14 mouse cellular contexts compared by ENCODE assay signal in genomic region chr5:148661120-148661519, GRCm38 (mm10).
DNase-seq lines count a peak whose midpoint lies in the region; ATAC-seq and TF ChIP-seq lines count a peak whose summit lies in the region.
"Had no signal": no experiment of that assay in that cellular context is flagged by ENCODE, and none has a peak within 500 bp of the region (broad histone marks: within the 10 kb centered on the region; RNA-seq: fewer than 3 reads in every experiment).

No protein-coding gene starts in this region.

- ATAC-seq in stomach, postnatal 0 days (ENCODE audit: low FRiP score, low TSS enrichment): no peak

- H3K27ac ChIP-seq in kidney, adult 2 months (ENCODE audit: insufficient read depth, low read depth, low read length): no peak overlapping the region
- H3K27ac ChIP-seq in MEL (ENCODE audit: control insufficient read depth, low read depth, low read length): no peak overlapping the region
- no peak overlapping the region for H3K27ac ChIP-seq in stomach, postnatal 0 days (replicated peaks)
- H3K27ac ChIP-seq: hindbrain, embryonic 12.5 days; neural tube, embryonic 13.5 days had no signal

- no peak overlapping the region for H3K9ac ChIP-seq in MEL (ENCODE audit: control insufficient read depth, low read depth, low read length, poor library complexity, severe bottlenecking)
- H3K9ac ChIP-seq in stomach, postnatal 0 days (ENCODE audit: low read length): no peak overlapping the region
- H3K9ac ChIP-seq: hindbrain, embryonic 12.5 days; neural tube, embryonic 13.5 days had no signal

- H3K4me2 ChIP-seq in stomach, postnatal 0 days (replicated peaks; ENCODE audit: low read depth): no peak overlapping the region
- H3K4me2 ChIP-seq: hindbrain, embryonic 12.5 days; midbrain, embryonic 11.5 days; neural tube, embryonic 13.5 days had no signal

- DNase-seq in kidney, adult 2 months: no peak
- DNase-seq in kidney, postnatal 10 days: no peak
- DNase-seq in thymus, postnatal 14 days: peak; percentile 14
- DNase-seq in thymus, postnatal 10 days (ENCODE audit: low spot score in 2 of 2): no peak
- DNase-seq in MEL (ENCODE audit: low read depth, low spot score): peak; percentile 40
- DNase-seq in stomach, postnatal 0 days (ENCODE audit: low spot score): no peak
- DNase-seq in urinary bladder, postnatal 14 days (ENCODE audit: low spot score): no peak
- no peak for DNase-seq in urinary bladder, adult 18-20 months (ENCODE audit: low spot score in 2 of 2)
- DNase-seq: heart, adult 18-20 months; kidney, postnatal 14 days; right cerebral cortex, postnatal 14 days had no signal

- 0 out of 2 replicates have a peak, but pooled peaks have one; percentile 14 for TF ChIP-seq CTCF in kidney, adult 2 months (conservative IDR thresholded peaks at IDR 0.05; ENCODE audit: insufficient read depth, insufficient read length, low read depth, low read length)
- peak; percentile 59 to 74 (median 61) for TF ChIP-seq CTCF in MEL (IDR thresholded peaks at IDR 0.05 in 2 of 3, conservative IDR thresholded peaks at IDR 0.05 in 1 of 3; ENCODE audit: control insufficient read depth in 1 of 3, insufficient read depth in 1 of 3, low read depth in 2 of 3, low read length in 3 of 3, poor library complexity in 1 of 3, severe bottlenecking in 1 of 3)
- peak; percentile 55 for TF ChIP-seq CTCF in stomach, postnatal 0 days (IDR thresholded peaks at IDR 0.05; ENCODE audit: low read depth)

- no peak overlapping the region for H3K4me3 ChIP-seq in kidney, adult 2 months (ENCODE audit: insufficient read depth, low read depth, low read length)
- no peak overlapping the region for H3K4me3 ChIP-seq in MEL (ENCODE audit: control insufficient read depth in 1 of 2, insufficient read depth in 1 of 2, low read depth in 2 of 2, low read length in 2 of 2)
- no peak overlapping the region for H3K4me3 ChIP-seq in stomach, postnatal 0 days (ENCODE audit: low read depth, low read length)
- H3K4me3 ChIP-seq: hindbrain, embryonic 12.5 days; neural tube, embryonic 13.5 days had no signal

- H3K79me2 ChIP-seq in MEL (ENCODE audit: control insufficient read depth, insufficient read depth, low read length, poor library complexity): no peaks in the 10 kb centered on the region

- H3K4me1 ChIP-seq in kidney, adult 2 months (ENCODE audit: control insufficient read depth, insufficient read depth, low read length): no peaks in the 10 kb centered on the region
- H3K4me1 ChIP-seq in MEL (ENCODE audit: control insufficient read depth in 1 of 2, insufficient read depth in 2 of 2, low read length in 2 of 2): no peaks in the 10 kb centered on the region
- H3K4me1 ChIP-seq in stomach, postnatal 0 days (replicated peaks; ENCODE audit: control insufficient read depth, insufficient read depth): no peaks in the 10 kb centered on the region; the same call in 1 of the 2 replicates
- H3K4me1 ChIP-seq: neural tube, embryonic 13.5 days had no signal

- H3K36me3 ChIP-seq in kidney, adult 2 months (ENCODE audit: control insufficient read depth, insufficient read depth, low read length): no peaks in the 10 kb centered on the region
- H3K36me3 ChIP-seq in MEL (ENCODE audit: control insufficient read depth in 1 of 2, insufficient read depth in 2 of 2, low read length in 2 of 2): no peaks in the 10 kb centered on the region
- no peaks in the 10 kb centered on the region for H3K36me3 ChIP-seq in stomach, postnatal 0 days (ENCODE audit: control insufficient read depth, insufficient read depth, low read length)
- H3K36me3 ChIP-seq: hindbrain, embryonic 12.5 days; neural tube, embryonic 13.5 days had no signal

- TF ChIP-seq POLR2A in kidney, adult 2 months (IDR thresholded peaks at IDR 0.05; ENCODE audit: low read depth, low read length): no peak
- no peak for TF ChIP-seq POLR2A in MEL (IDR thresholded peaks at IDR 0.05; ENCODE audit: control insufficient read depth in 1 of 2, insufficient read depth in 1 of 2, low read depth in 1 of 2, low read length in 2 of 2, poor library complexity in 1 of 2)

- TF ChIP-seq RAD21 in MEL (IDR thresholded peaks at IDR 0.05; ENCODE audit: low read depth, low read length): peak; percentile 36

- no peaks in the 10 kb centered on the region for H3K9me3 ChIP-seq in MEL (replicated peaks; ENCODE audit: insufficient read depth, low read length)
- H3K9me3 ChIP-seq in stomach, postnatal 0 days (ENCODE audit: control insufficient read depth, low read length): no peaks in the 10 kb centered on the region

- H3K27me3 ChIP-seq in kidney, adult 2 months (replicated peaks; ENCODE audit: control insufficient read depth, insufficient read depth, low read length): no peaks in the 10 kb centered on the region
- no peaks in the 10 kb centered on the region for H3K27me3 ChIP-seq in MEL (ENCODE audit: control insufficient read depth in 1 of 2, insufficient read depth in 2 of 2, low read length in 2 of 2)
- H3K27me3 ChIP-seq in stomach, postnatal 0 days (ENCODE audit: control insufficient read depth, insufficient read depth, low read length): no peaks in the 10 kb centered on the region
- H3K27me3 ChIP-seq: hindbrain, embryonic 12.5 days; neural tube, embryonic 13.5 days had no signal

- WGBS in kidney, adult 2 months: 89% methylated on average over 4 of the region's 4 CpGs
- 69% methylated on average over 4 of the region's 4 CpGs for WGBS in stomach, postnatal 0 days

- no peak for TF ChIP-seq EP300 in MEL (IDR thresholded peaks at IDR 0.05; ENCODE audit: low read depth in 1 of 2, low read length in 2 of 2)
- no peak for TF ChIP-seq EP300 in stomach, postnatal 0 days (optimal IDR thresholded peaks at IDR 0.05)

TF ChIP-seq in MEL, 35 proteins besides CTCF, POLR2A, EP300 and RAD21:
- no peak for TF ChIP-seq ETS1 (IDR thresholded peaks at IDR 0.05; ENCODE audit: low read depth, low read length)
- TF ChIP-seq POLR2AphosphoS5 (IDR thresholded peaks at IDR 0.05; ENCODE audit: borderline replicate concordance, low read depth, low read length): no peak
- no peak for TF ChIP-seq MAFK (IDR thresholded peaks at IDR 0.05; ENCODE audit: borderline replicate concordance, low read depth, low read length)
- TF ChIP-seq CHD1 (IDR thresholded peaks at IDR 0.05; ENCODE audit: low read depth, low read length): no peak
- no peak for TF ChIP-seq HCFC1 (IDR thresholded peaks at IDR 0.05; ENCODE audit: low read depth, low read length)
- peak; percentile 38 for TF ChIP-seq SMC3 (IDR thresholded peaks at IDR 0.05; ENCODE audit: low read depth, low read length)
- TF ChIP-seq NRF1 (IDR thresholded peaks at IDR 0.05; ENCODE audit: insufficient read depth, low read depth, low read length, poor library complexity, severe bottlenecking): no peak
- TF ChIP-seq POLR2AphosphoS2 (IDR thresholded peaks at IDR 0.05; ENCODE audit: low read length): no peak
- no peak for TF ChIP-seq TCF12 (IDR thresholded peaks at IDR 0.05; ENCODE audit: low read depth, low read length)
- no peak for TF ChIP-seq MAZ (IDR thresholded peaks at IDR 0.05; ENCODE audit: low read depth, low read length)
- no peak for TF ChIP-seq MYB (IDR thresholded peaks at IDR 0.05; ENCODE audit: low read depth, low read length)
- no peak for TF ChIP-seq GATA1 (IDR thresholded peaks at IDR 0.05; ENCODE audit: low read depth, low read length)
- peak; percentile 54; the same call in 1 of the 2 replicates for TF ChIP-seq MYC (IDR thresholded peaks at IDR 0.05; ENCODE audit: low read depth, low read length)
- no peak for TF ChIP-seq BHLHE40 (IDR thresholded peaks at IDR 0.05; ENCODE audit: borderline replicate concordance, low read depth, low read length)
- TF ChIP-seq ZC3H11A (IDR thresholded peaks at IDR 0.05; ENCODE audit: low read depth, low read length): peak; percentile 27; the same call in 1 of the 2 replicates
- no peak for TF ChIP-seq SIN3A (IDR thresholded peaks at IDR 0.05; ENCODE audit: low read length)
- no peak for TF ChIP-seq CHD2 (IDR thresholded peaks at IDR 0.05; ENCODE audit: low read length)
- TF ChIP-seq JUND (IDR thresholded peaks at IDR 0.05; ENCODE audit: low read depth, low read length): no peak
- TF ChIP-seq ELF1 (IDR thresholded peaks at IDR 0.05; ENCODE audit: low read depth, low read length): no peak
- TF ChIP-seq NELFE (IDR thresholded peaks at IDR 0.05; ENCODE audit: low read depth, low read length): no peak
- TF ChIP-seq MAX (IDR thresholded peaks at IDR 0.05; ENCODE audit: low read length): peak; percentile 46; the same call in 1 of the 2 replicates
TF ChIP-seq in MEL: peak in this region for 4.

Comparison
In these comparisons a context has a peak if more than half of its experiments do, and no peak if none do; other contexts are left out.
1. DNase-seq: peak in thymus, postnatal 14 days (single experiment) and MEL (single experiment); none in kidney, adult 2 months (single experiment), kidney, postnatal 10 days (single experiment), thymus, postnatal 10 days (0 of 2), stomach, postnatal 0 days (single experiment), urinary bladder, postnatal 14 days (single experiment) and urinary bladder, adult 18-20 months (0 of 2).
2. Peak in every context shown above with its lines, with median percentiles within 50 percentile points of each other: CTCF ChIP-seq.